Mouse (Mus musculus) 3T3-L1 (cell line): ENCODE results near the gene Gm10037.
"Not testable (repeated sequence)": the region's sequence is repeated elsewhere in the genome, so short reads cannot be mapped to it uniquely, and the experiment has no call there.

Source experiments
- DNase-seq: peaks from one replicate; pipeline ENCODE4 v3.0.0-alpha.2; 2015; ENCODE audit warnings: low read depth, low spot score

Gene Gm10037

DNA sequence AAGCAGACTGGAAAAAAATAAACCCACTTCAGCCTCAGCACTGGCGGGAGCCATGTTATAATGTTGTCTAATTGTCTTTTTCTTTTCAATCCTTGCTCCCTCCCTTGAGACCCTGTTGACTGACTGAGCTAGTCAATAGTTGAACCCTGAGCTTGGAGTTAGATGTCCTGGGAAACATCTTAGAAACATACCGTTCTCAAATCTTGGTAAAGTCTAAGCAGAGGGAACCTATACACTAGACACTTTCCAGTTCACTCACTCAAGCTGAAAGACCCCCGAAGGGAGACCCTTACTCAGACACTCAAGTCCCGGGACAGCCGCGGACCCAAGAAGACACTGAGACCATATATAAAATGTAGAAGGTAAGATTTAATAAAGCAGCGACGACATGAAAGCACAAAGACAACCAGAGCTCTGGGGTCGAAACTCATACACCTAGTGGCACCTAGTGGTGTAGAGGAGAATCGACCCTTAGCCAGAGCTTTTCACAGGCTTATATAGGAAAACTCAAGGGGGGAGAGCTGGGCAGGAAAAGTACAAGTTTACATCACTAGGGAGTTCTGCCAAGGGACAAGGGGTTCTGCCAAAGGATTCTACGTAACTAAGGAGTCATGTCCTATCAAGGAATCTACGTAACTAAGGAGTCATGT lies 45.3 kb downstream of the Gm10037 start:
- not testable (repeated sequence) for DNase-seq

DNA sequence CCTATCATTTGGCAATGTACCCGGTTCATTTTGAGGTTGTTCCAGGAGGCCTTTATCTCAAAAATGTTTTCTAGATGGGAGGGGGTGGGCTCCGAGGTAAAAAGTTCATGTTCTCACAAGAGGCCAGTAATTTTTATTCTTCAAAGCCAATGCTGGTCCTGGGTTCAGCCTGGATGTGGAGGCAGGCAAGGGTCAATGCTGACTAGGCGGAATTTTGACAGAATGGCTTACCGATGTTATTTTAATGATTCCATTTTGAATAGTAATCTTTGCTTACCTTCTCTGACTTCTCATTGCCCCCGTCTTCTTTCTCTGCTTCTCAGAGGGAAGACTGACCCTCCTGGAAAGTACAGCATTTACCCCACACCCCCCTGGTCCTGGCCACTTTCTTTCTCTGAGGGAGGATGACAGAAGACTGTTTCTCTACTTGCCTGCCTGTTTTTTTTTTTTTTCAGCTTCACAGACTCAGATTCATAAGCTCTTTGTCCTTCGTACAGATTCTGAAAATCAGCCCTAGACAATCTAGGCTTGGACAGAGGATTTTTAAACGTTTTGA lies 45.9 kb downstream of the Gm10037 start:
- no peak for DNase-seq

DNA sequence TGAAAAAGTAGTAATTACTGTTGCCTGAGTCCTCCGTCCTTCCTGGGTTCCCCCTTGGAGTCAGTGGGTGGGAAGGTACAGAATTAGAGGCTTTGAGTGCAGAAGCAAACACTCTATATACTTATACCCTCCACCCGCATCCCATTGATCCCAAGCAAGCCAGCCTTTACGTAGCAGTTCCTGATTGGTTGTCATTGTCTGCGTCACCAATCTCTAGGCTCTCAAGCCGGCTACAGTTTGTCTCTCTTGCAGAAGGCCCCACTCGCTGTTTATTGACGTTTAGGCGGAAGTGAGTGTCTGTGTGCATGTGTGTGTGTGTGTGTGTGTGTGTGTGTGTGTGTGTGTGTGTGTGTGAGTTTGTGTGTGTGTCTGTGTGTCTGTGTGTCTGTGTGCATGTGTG lies 53.1 kb downstream of the Gm10037 start:
- no peak for DNase-seq
